Mouse (Mus musculus): ENCODE results near the gene Gm13691. TPM values are rescaled to one million over a fixed set of nuclear protein-coding genes. Genes with fewer than 3 reads are reported as not detected.
"Not testable (repeated sequence)": the region's sequence is repeated elsewhere in the genome, so short reads cannot be mapped to it uniquely, and the experiment has no call there.

Gene Gm13691
- total RNA-seq (2014; fragmentation: Nextera tagmentation), result not detected in 2 replicates
- not detected in 2 replicates for total RNA-seq (2017)

DNA sequence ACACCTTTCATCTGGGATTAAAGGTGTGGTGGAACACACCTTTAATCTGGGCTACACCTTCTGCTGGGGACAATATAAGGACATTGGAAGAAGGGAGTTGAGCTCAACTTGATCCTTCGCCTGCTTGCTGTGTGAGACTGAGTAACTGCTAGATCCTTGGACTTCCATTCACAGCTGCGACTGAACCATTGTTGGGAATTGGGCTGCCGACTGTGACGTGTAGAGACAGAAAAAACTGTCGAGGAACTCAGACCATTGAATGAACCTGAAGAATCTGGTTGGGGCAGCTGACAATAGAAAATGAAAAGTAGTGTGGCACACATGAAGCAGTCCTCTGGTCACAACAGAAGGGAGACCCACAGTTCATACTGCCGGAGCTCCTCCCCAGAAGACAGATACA lies at the start of gene Gm13691:
TSS of gene Gm13691 (plus strand) at position 301 of the 400 bp plus-strand sequence.
- ATAC-seq (replicated peaks; ENCODE audit: low FRiP score, low TSS enrichment, poor library complexity, severe bottlenecking), result not testable (repeated sequence)

DNA sequence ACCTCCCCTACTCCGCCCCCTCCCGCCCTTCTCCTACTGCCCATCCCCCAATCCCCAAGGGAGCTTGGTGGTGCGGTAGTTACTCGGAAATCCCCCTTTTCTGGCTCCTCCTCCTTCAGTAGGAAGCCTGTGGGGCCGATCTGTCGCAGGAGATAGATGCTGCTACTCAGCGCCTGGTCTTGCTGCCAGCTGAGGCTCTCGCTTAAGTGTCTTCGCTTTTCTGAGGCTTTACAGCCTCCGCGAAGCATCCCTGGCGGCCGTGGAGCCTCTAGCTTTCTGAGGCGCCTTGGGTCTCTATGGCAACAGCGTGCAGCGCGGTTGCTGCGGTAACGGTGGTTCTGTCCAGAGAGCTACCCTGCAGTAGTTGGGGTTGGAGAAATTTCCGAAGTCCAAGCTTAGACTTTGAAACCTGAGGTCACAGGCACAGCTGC lies 49.4 kb upstream of the Gm13691 start, which contains the start of gene Zswim2:
TSS of gene Zswim2 (minus strand) at position 298 of the 431 bp plus-strand sequence.
- ATAC-seq (replicated peaks; ENCODE audit: low FRiP score, low TSS enrichment, poor library complexity, severe bottlenecking), result peak; percentile 74

DNA sequence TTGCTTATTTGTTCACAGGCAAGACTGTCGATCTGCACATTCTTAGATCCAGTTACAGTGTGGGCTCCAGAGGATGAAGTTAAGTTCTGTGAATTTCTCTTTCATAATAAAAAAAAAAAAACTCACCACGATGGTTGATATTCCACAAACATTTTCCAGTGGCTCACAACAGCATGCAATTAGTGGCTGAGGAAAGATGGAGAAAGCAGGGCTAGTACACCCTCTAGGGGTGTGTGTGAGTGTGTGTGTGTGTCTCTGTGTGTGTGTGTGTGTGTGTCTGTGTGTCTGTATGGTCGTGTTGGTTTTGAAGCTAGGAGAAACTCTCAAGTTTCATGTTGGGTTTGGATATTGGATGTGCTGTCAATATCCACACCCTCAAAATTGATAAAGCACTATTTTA lies 49.0 kb upstream of the Gm13691 start:
- no peak for ATAC-seq (replicated peaks; ENCODE audit: low FRiP score, low TSS enrichment, poor library complexity, severe bottlenecking)

DNA sequence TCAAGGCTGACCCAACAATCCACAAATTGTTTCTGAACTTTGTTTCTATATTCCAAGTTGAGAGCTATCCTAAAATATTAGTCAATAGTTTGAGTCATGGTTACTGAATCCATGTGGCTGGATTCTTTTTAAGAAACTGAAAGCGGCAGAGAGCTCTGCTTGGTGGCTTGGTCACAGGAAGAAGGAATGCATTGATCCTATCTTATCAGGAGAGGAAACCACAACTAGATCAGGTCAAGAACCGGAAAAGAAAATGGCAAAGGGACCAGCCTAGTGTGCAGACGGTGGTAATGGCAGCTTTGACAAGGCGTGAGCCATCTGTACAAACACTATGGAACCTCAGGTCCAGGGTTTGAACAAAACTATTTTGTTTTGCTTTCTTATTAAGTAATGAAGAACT lies 48.6 kb upstream of the Gm13691 start:
- ATAC-seq (replicated peaks; ENCODE audit: low FRiP score, low TSS enrichment, poor library complexity, severe bottlenecking), result no peak

DNA sequence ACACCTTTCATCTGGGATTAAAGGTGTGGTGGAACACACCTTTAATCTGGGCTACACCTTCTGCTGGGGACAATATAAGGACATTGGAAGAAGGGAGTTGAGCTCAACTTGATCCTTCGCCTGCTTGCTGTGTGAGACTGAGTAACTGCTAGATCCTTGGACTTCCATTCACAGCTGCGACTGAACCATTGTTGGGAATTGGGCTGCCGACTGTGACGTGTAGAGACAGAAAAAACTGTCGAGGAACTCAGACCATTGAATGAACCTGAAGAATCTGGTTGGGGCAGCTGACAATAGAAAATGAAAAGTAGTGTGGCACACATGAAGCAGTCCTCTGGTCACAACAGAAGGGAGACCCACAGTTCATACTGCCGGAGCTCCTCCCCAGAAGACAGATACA lies 35.0 kb upstream of the Gm13691 start, which contains the start of gene Gm13698:
TSS of gene Gm13698 (plus strand) at position 301 of the 400 bp plus-strand sequence.
- ATAC-seq (replicated peaks; ENCODE audit: low FRiP score, low TSS enrichment, poor library complexity, severe bottlenecking), result not testable (repeated sequence)

DNA sequence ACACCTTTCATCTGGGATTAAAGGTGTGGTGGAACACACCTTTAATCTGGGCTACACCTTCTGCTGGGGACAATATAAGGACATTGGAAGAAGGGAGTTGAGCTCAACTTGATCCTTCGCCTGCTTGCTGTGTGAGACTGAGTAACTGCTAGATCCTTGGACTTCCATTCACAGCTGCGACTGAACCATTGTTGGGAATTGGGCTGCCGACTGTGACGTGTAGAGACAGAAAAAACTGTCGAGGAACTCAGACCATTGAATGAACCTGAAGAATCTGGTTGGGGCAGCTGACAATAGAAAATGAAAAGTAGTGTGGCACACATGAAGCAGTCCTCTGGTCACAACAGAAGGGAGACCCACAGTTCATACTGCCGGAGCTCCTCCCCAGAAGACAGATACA lies 29.1 kb upstream of the Gm13691 start, which contains the start of gene Gm13693:
TSS of gene Gm13693 (plus strand) at position 301 of the 400 bp plus-strand sequence.
- not testable (repeated sequence) for ATAC-seq (replicated peaks; ENCODE audit: low FRiP score, low TSS enrichment, poor library complexity, severe bottlenecking)

DNA sequence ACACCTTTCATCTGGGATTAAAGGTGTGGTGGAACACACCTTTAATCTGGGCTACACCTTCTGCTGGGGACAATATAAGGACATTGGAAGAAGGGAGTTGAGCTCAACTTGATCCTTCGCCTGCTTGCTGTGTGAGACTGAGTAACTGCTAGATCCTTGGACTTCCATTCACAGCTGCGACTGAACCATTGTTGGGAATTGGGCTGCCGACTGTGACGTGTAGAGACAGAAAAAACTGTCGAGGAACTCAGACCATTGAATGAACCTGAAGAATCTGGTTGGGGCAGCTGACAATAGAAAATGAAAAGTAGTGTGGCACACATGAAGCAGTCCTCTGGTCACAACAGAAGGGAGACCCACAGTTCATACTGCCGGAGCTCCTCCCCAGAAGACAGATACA lies 23.3 kb upstream of the Gm13691 start, which contains the start of gene Gm13695:
TSS of gene Gm13695 (plus strand) at position 301 of the 400 bp plus-strand sequence.
- not testable (repeated sequence) for ATAC-seq (replicated peaks; ENCODE audit: low FRiP score, low TSS enrichment, poor library complexity, severe bottlenecking)

DNA sequence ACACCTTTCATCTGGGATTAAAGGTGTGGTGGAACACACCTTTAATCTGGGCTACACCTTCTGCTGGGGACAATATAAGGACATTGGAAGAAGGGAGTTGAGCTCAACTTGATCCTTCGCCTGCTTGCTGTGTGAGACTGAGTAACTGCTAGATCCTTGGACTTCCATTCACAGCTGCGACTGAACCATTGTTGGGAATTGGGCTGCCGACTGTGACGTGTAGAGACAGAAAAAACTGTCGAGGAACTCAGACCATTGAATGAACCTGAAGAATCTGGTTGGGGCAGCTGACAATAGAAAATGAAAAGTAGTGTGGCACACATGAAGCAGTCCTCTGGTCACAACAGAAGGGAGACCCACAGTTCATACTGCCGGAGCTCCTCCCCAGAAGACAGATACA lies 17.5 kb upstream of the Gm13691 start, which contains the start of gene Gm13696:
TSS of gene Gm13696 (plus strand) at position 301 of the 400 bp plus-strand sequence.
- ATAC-seq (replicated peaks; ENCODE audit: low FRiP score, low TSS enrichment, poor library complexity, severe bottlenecking), result not testable (repeated sequence)

DNA sequence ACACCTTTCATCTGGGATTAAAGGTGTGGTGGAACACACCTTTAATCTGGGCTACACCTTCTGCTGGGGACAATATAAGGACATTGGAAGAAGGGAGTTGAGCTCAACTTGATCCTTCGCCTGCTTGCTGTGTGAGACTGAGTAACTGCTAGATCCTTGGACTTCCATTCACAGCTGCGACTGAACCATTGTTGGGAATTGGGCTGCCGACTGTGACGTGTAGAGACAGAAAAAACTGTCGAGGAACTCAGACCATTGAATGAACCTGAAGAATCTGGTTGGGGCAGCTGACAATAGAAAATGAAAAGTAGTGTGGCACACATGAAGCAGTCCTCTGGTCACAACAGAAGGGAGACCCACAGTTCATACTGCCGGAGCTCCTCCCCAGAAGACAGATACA lies 11.7 kb upstream of the Gm13691 start, which contains the start of gene Gm13694:
TSS of gene Gm13694 (plus strand) at position 301 of the 400 bp plus-strand sequence.
- ATAC-seq (replicated peaks; ENCODE audit: low FRiP score, low TSS enrichment, poor library complexity, severe bottlenecking), result not testable (repeated sequence)

DNA sequence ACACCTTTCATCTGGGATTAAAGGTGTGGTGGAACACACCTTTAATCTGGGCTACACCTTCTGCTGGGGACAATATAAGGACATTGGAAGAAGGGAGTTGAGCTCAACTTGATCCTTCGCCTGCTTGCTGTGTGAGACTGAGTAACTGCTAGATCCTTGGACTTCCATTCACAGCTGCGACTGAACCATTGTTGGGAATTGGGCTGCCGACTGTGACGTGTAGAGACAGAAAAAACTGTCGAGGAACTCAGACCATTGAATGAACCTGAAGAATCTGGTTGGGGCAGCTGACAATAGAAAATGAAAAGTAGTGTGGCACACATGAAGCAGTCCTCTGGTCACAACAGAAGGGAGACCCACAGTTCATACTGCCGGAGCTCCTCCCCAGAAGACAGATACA lies 5.9 kb upstream of the Gm13691 start, which contains the start of gene Gm13697:
TSS of gene Gm13697 (plus strand) at position 301 of the 400 bp plus-strand sequence.
- ATAC-seq (replicated peaks; ENCODE audit: low FRiP score, low TSS enrichment, poor library complexity, severe bottlenecking), result not testable (repeated sequence)

DNA sequence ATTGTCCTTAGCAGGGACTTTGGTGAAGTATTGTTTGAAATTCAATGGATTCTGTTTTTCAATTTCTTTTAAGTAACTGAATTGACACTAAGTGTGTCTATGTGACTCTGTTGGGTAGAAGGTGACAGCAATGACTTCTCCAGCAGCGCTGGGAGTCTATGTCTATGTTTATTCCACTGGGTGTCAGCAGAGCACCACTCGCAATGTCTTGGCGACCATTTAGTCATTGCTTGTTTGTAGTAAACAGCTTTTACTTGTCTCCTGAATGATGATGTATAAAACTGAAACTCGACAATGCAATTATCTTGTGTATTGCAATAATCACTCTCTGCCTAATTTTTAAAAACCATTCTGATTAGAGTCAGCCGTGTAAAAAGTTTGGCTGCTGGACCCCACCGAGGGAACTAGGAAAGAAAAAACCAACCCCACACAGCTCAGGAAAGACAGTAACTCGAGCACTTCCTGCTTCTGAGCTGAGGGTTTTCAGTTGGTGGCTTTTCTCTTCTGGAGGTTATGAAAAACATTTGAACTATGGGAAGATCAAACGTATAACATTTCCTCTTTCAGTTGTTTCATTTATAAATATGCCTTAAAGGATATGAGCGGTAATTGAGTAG lies 3.4 kb downstream of the Gm13691 start:
- peak; percentile 89 for ATAC-seq (replicated peaks; ENCODE audit: low FRiP score, low TSS enrichment, poor library complexity, severe bottlenecking)

DNA sequence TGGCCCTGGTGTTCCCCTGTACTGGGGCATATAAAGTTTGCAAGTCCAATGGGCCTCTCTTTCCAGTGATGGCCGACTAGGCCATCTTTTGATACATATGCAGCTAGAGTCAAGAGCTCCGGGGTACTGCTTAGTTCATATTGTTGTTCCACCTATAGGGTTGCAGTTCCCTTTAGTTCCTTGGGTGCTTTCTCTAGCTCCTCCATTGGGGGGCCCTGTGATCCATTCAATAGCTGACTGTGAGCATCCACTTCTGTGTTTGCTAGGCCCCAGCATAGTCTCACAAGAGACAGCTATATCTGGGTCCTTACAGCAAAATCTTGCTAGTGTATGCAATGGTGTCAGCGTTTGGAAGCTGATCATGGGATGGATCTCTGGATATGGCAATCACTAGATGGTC lies 4.2 kb downstream of the Gm13691 start:
- ATAC-seq (replicated peaks; ENCODE audit: low FRiP score, low TSS enrichment, poor library complexity, severe bottlenecking), result not testable (repeated sequence)

DNA sequence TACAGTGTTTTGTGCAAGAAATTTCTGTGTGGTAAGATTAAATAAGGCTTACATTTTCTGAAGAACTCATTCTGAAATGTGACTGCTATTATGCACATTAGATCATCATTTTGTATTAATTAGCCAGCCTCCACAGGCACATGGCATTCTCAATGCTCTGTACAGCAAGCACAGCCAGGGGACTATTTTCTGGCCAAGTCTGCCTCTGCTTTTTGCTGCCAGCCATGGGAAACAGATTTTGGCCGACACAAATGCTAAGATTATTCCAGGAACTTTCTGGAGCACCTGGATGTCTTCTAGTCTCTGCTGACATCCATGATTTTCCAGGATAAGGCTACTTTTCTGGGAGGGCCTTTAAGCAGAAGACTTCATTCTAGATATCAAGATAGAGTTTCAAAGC lies 18.6 kb downstream of the Gm13691 start:
- no peak for ATAC-seq (replicated peaks; ENCODE audit: low FRiP score, low TSS enrichment, poor library complexity, severe bottlenecking)

DNA sequence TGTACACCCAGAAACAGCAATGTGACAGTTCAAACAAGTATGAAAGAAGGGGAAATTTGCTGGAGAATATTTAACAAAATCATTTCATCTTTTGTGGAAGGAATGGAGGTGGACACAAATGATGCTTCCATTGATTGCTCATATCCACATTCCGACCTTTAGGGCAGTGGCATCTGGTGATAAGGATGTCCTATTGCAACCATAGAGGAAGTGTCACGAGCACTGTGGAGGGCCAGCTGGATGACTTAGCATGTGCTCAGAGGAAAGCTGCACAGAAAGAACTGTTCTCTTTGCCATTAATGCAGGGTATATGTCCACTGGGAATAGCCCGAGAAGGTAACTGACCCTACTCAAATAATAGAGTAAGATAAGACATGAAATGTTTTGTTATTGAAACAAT lies 19.5 kb downstream of the Gm13691 start:
- peak; percentile 71 for ATAC-seq (replicated peaks; ENCODE audit: low FRiP score, low TSS enrichment, poor library complexity, severe bottlenecking)

DNA sequence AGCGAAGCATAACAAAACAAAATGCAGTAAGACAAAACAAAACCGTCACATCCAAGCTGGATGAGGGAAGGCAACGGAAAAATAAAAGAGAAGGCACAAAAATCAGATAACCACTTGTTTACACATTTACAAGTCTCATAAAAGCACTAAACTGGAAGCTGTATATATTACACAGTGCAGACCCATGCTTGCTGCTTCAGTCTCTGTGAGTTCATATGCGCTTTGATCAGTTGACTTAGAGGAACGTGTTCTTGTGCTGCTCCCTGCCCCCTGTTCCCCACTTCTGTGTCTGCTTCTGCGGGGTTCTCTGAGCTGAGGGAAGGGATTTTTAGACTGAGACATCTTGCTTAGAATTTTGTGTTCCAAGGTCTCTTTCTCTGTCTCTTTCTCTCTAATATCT lies 24.2 kb downstream of the Gm13691 start:
- ATAC-seq (replicated peaks; ENCODE audit: low FRiP score, low TSS enrichment, poor library complexity, severe bottlenecking), result no peak

DNA sequence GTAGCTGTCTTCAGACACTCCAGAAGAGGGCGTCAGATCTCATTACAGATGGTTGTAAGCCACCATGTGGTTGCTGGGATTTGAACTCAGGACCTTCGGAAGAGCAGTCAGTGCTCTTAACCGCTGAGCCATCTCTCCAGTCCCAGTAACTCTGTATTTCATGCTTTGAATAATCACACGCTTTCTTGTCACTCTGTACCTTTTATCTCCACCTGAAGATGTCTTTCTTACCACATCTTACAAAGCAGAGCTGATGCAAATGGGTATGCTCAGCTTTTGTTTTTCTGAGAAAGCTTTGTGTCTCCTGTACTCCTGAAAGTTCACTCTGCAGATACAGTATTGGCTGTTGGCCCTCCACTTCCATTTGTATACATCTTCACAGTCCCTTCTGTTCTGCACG lies 25.9 kb downstream of the Gm13691 start:
- ATAC-seq (replicated peaks; ENCODE audit: low FRiP score, low TSS enrichment, poor library complexity, severe bottlenecking), result not testable (repeated sequence)

DNA sequence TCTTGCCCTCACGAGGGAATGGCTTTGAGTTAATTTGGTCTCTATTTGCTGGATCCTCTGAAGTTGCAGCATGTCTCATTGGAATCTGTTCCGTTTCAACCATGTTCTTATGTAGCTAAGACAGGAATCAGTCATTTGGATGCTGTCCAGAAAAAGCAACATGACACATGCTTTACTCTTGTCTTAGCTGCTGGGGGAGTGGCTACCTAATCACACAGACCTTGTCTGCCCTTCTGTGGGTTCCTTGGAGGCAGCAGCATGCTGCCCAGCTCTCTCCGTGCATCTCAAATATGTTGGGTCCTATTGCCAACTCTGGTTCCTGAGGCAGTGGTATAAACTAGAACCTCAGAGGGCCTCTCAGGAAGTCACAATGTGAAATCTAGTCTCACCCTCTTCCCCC lies 28.0 kb downstream of the Gm13691 start:
- ATAC-seq (replicated peaks; ENCODE audit: low FRiP score, low TSS enrichment, poor library complexity, severe bottlenecking), result peak; percentile 91

DNA sequence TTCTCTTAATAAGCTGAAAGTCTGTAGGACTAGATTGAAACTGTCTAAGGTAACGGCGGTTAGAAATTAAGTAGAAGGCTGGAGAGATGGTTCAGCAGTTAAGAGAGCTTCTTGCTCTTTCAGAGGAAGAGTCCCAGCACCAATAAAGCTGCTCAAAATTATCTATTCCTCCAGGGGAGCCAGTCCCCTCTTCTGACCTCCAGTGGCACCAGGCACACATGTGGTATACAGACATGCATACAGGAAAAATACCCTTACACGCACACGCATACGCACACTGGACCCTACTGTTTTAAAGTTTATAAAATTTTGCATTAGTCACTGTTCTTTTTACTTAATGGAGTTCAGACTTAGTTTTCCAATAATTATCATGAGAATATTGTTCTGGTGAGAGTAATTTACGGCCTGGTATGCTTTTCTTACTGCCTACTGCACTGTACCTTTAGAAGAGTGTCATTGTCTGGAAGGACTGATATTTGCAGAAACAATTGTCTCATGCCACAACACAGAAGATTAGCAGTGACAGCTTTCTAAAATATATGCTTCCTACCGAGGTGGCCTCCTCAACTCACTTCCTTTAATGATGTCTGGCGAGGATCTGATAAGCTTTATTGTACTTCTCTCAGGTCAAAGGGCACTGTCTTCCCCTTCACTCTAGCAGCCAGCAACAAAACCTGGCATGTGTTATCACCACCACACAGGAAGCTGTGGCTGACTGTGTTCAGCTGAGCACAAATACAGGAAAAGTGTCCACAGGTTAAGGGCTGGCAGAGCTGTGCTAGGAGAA lies 29.4 kb downstream of the Gm13691 start:
- ATAC-seq (replicated peaks; ENCODE audit: low FRiP score, low TSS enrichment, poor library complexity, severe bottlenecking), result peak; percentile 79

DNA sequence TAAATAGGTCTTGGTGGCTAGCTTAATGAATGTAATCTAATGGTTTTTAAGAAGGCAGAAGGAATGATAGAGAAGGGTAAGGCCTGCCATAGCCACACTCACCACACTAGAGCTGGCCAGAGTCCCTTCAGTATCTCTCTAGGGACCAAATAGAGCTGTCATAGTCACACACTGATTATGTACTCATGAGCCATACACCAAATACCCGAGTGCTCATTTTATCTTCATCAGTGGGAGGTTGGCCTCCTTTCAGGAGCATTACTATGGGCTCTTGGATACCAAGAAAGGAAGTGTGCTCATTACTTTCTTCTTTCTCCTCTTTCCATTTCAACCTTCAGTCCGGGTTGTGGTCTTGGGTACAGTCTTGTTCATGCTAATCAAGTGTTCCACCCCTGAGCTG lies 31.6 kb downstream of the Gm13691 start:
- no peak for ATAC-seq (replicated peaks; ENCODE audit: low FRiP score, low TSS enrichment, poor library complexity, severe bottlenecking)

DNA sequence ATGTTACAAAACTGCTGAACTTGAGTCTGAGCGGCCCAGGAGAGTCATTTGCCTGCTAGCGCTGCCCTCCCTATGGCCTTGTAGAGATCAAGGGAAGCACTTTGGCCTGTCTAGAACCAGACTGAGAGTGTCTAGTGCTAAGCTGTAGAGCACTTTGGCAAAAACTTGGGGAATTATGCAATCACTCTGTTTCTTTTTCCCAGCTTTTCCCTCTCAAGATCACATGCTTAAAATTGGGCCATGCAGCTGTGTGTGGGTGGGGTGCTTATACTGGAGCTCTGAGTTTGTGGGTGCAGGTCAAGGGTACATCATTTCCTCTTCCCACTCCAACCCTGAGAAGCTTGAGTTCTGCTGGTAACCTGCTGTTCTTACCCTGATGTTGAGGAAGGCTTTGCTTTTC lies 32.6 kb downstream of the Gm13691 start:
- no peak for ATAC-seq (replicated peaks; ENCODE audit: low FRiP score, low TSS enrichment, poor library complexity, severe bottlenecking)

Measured in megakaryocyte-erythroid progenitor cell, adult 5-6 weeks (primary cell).